Mouse (Mus musculus): ENCODE measurements around the gene Gatd1. TPM values are rescaled to one million over a fixed set of nuclear protein-coding genes. Genes with fewer than 3 reads are reported as not detected.

Gatd1 gene
- polyA plus RNA-seq, 1 experiment from 2014 or later = 34.3 TPM

DNA sequence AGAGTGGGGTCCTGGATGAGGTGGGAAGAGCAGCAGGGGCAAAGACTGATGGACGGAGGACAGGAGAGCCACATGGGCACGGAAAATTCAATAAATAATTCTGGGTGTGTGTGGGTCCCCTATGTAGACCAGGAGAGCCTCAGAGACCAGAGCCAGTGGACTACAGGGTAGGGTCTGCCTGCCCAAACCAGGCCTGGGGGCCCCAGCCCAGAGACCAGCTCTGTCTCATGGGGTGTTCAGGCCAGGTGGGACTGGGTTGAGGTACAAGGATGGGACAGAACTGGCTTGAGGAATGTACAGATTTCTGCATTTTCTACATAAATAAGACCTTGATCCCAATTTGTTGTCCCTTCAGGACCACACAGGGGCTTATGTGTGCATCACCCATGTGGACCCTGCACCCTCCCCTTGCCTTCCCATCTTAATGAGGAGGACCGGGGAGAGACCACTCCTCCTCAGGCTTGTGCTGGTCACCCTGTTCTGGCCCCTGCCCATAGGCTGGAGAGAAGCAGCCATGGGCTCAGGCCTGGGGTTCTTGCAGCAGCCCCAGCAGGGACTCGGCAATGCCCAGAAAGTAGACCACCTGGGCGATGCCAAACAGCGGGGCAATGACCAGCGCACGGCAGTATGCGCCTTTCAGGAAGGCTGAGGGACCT, 16.8 kb upstream of the Gatd1 start:
- Histone ChIP-seq H3K27ac (ENCODE audit: low read depth, low read length) (no peak overlapping the region), H3K27me3 (replicated peaks; ENCODE audit: control insufficient read depth, insufficient read depth, low read length) (no peaks in the 10 kb centered on the region), H3K9me3 (ENCODE audit: control insufficient read depth) (no peaks in the 10 kb centered on the region), H3K36me3 (ENCODE audit: control insufficient read depth, insufficient read depth) (peaks cover 39% of the 10 kb centered on the region), H3K4me2 (replicated peaks; ENCODE audit: low read depth) (no peak overlapping the region), H3K9ac (ENCODE audit: low read depth, low read length) (no peak overlapping the region), H3K4me1 (replicated peaks; ENCODE audit: control insufficient read depth, insufficient read depth, low read length) (peaks cover 11% of the 10 kb centered on the region), H3K4me3 (ENCODE audit: low read depth, low read length) (no peak overlapping the region)
- 96% methylated on average over 9 of the region's 9 CpGs for WGBS
- TF ChIP-seq CTCF (IDR thresholded peaks at IDR 0.05; ENCODE audit: low read depth) = no peak
- no peak for ATAC-seq

DNA sequence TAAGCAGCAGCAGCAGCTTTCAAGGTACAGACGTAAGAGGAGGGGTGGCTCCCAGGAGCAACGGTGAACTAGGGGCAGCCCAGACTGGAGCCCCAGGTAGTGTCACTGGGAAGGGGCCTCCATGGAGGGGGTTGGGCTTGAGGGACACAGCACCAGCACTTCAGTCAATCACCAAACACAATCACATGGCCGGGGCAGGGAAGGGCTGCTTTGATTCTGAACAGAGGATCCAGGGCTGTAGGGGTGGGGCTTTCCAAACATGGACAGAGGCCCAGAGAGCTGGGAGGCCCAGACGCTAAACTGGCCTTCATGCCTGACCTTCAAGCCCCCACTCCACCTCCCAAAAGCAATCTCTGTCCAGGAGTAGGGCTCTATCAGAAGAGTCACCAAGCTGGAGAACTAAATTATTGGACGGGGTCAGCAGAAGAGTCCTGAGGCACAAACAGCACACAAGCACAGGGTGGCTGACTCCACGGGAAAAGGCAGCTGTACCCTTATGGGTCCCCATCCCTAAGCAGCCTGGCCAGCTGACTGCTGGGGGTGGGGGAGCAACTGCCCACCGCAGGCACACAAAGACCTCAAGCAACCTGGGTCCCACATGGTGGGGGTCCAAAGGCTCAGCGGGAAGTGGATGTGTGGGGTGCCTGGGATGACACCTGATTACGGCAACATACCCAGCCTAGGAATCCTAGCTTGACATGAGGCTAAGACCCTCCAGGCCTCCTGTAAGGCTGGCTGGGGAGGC, 16.1 kb upstream of the Gatd1 start:
- H3K4me3 ChIP-seq (ENCODE audit: low read depth, low read length) = no peak overlapping the region
- peaks cover 39% of the 10 kb centered on the region for H3K36me3 ChIP-seq (ENCODE audit: control insufficient read depth, insufficient read depth)
- H3K9me3 ChIP-seq (ENCODE audit: control insufficient read depth) = no peaks in the 10 kb centered on the region
- no peak for ATAC-seq
- no peak overlapping the region for H3K4me2 ChIP-seq (replicated peaks; ENCODE audit: low read depth)
- H3K4me1 ChIP-seq (replicated peaks; ENCODE audit: control insufficient read depth, insufficient read depth, low read length) = peaks cover 7% of the 10 kb centered on the region; the same call in 1 of the 2 replicates
- no peaks in the 10 kb centered on the region for H3K27me3 ChIP-seq (replicated peaks; ENCODE audit: control insufficient read depth, insufficient read depth, low read length)
- no peak overlapping the region for H3K27ac ChIP-seq (ENCODE audit: low read depth, low read length)
- H3K9ac ChIP-seq (ENCODE audit: low read depth, low read length) = no peak overlapping the region
- TF ChIP-seq CTCF (IDR thresholded peaks at IDR 0.05; ENCODE audit: low read depth) = no peak
- 61% methylated on average over 9 of the region's 9 CpGs for WGBS

DNA sequence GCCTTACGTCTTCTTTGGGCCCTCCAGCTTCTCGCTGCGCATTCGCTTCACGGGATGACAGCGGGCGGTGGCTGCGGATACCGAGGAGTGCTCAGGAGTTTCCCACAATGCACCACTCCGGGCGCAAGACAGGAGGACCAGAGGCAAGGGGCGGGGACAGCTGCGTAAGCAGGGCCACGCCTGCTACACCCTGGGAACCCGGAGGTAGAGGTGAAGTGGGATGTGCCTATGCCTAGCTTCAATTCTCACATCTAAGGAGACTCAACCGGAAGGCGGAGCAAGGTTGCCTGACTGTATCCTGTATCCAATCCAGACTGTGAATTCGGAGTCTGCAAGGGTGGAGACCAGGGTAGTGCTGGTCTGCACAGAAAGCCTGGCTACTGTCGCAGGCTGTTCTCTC, 15.4 kb upstream of the Gatd1 start, which contains the start of gene Cend1:
Gene Cend1, minus strand, starts transcription at position 182 of the 400 bp plus-strand sequence.
- H3K27ac ChIP-seq (ENCODE audit: low read depth, low read length) = no peak within 1 kb of the TSS
- H3K9me3 ChIP-seq (ENCODE audit: control insufficient read depth) = no peaks in the 10 kb centered on the region
- peaks cover 39% of the 10 kb centered on the region for H3K36me3 ChIP-seq (ENCODE audit: control insufficient read depth, insufficient read depth)
- H3K27me3 ChIP-seq (replicated peaks; ENCODE audit: control insufficient read depth, insufficient read depth, low read length) = no peaks in the 10 kb centered on the region
- peak within 1 kb of the TSS; percentile 27 for H3K4me2 ChIP-seq (replicated peaks; ENCODE audit: low read depth)
- no peak within 1 kb of the TSS for H3K9ac ChIP-seq (ENCODE audit: low read depth, low read length)
- WGBS = 11% methylated on average over 19 of the region's 19 CpGs
- no peak for TF ChIP-seq CTCF (IDR thresholded peaks at IDR 0.05; ENCODE audit: low read depth)
- ATAC-seq = peak; percentile 47
- peaks cover under 1% of the 10 kb centered on the region; the same call in 1 of the 2 replicates for H3K4me1 ChIP-seq (replicated peaks; ENCODE audit: control insufficient read depth, insufficient read depth, low read length)
- H3K4me3 ChIP-seq (ENCODE audit: low read depth, low read length) = no peak within 1 kb of the TSS

DNA sequence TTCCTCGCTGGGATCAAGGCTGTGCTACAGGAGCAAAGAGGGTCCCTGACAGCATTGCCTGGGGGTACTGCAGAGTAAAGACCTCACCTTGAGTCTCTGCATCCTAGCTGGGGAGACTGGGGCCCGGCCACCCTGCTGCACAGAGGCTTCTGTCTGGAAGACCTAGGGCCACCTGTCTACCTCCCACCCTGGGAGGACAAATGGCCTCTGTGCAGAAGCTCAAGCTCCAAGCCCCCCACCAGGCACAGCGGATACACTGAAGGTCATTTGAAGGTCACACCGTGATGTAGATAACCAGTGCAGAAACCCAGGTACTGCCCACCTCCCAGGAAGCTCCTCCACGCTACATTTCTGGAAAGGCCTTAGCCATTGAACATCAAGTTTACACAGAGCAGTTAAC, 14.8 kb upstream of the Gatd1 start:
- Histone ChIP-seq H3K27me3 (replicated peaks; ENCODE audit: control insufficient read depth, insufficient read depth, low read length) (no peaks in the 10 kb centered on the region), H3K9ac (ENCODE audit: low read depth, low read length) (no peak overlapping the region), H3K27ac (ENCODE audit: low read depth, low read length) (no peak overlapping the region), H3K9me3 (ENCODE audit: control insufficient read depth) (no peaks in the 10 kb centered on the region), H3K36me3 (ENCODE audit: control insufficient read depth, insufficient read depth) (peaks cover 36% of the 10 kb centered on the region), H3K4me2 (replicated peaks; ENCODE audit: low read depth) (no peak overlapping the region; the same call in 1 of the 2 replicates), H3K4me1 (replicated peaks; ENCODE audit: control insufficient read depth, insufficient read depth, low read length) (no peaks in the 10 kb centered on the region; the same call in 1 of the 2 replicates), H3K4me3 (ENCODE audit: low read depth, low read length) (no peak overlapping the region)
- no peak for ATAC-seq
- 62% methylated on average over 5 of the region's 5 CpGs for WGBS
- no peak for TF ChIP-seq CTCF (IDR thresholded peaks at IDR 0.05; ENCODE audit: low read depth)

DNA sequence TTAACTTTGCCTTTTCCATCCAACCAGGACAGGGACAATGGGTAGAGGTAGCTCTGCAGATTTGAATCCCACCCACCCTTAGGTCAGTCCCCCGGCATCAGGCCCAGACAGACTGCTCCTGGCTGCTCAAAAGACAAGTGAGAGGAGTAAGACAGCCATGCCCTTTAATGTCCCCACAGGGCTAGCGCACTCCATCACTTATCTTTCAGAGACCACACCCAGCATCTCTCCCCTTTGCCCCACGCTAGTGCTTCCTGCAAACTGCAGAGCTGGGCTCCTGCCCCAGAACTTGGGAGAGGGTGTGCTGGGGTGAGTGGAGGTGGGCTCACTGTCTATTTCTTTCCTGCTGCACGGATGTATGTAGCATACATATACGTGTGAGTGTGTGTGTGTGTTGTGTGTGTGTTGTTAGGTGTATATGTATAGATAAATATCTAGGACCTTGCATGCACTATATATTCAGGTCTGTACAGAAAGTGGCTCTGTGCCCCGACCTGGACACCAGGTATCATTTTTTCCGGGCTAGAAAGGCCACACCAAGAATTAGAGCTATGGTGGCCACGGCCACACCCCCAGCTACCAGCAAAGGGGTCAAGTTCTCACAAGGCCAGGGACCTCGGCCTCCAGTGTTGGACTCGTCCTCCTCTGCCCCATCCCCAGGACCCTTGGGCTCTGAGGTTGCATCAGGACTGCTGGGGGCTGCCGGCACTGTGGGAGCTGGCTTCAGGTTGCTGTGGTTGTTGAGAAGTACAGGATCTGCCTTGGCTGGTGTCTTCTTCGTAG, 13.2 kb upstream of the Gatd1 start:
- H3K27me3 ChIP-seq (replicated peaks; ENCODE audit: control insufficient read depth, insufficient read depth, low read length) = no peaks in the 10 kb centered on the region
- WGBS = 73% methylated on average over 12 of the region's 12 CpGs
- no peak overlapping the region for H3K27ac ChIP-seq (ENCODE audit: low read depth, low read length)
- TF ChIP-seq CTCF (IDR thresholded peaks at IDR 0.05; ENCODE audit: low read depth) = no peak
- no peak overlapping the region for H3K4me3 ChIP-seq (ENCODE audit: low read depth, low read length)
- ATAC-seq = no peak
- no peak overlapping the region for H3K9ac ChIP-seq (ENCODE audit: low read depth, low read length)
- no peaks in the 10 kb centered on the region for H3K9me3 ChIP-seq (ENCODE audit: control insufficient read depth)
- H3K4me1 ChIP-seq (replicated peaks; ENCODE audit: control insufficient read depth, insufficient read depth, low read length) = no peaks in the 10 kb centered on the region; the same call in 1 of the 2 replicates
- no peak overlapping the region for H3K4me2 ChIP-seq (replicated peaks; ENCODE audit: low read depth)
- H3K36me3 ChIP-seq (ENCODE audit: control insufficient read depth, insufficient read depth) = peaks cover 20% of the 10 kb centered on the region

DNA sequence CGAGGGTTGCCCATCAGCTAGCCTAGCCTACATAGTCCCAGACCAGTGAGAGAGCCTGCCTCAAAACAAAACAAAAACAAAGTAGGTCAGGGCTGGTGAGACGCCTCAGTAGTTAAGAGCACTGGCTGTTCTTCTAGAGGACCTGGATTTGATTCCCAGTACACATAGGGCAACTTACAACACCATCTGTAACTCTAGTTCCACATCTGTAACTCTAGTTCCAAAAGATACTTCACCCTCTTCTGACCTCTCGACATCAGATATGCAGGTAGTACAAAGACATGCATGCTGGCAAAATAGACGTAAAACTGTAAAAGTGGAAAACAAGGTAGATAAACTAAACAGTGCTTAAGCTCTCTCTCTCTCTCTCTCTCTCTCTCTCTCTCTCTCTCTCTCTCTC, 9.9 kb upstream of the Gatd1 start:
- ATAC-seq = no peak
- no peaks in the 10 kb centered on the region for H3K9me3 ChIP-seq (ENCODE audit: control insufficient read depth)
- H3K4me2 ChIP-seq (replicated peaks; ENCODE audit: low read depth) = no peak overlapping the region
- no peak overlapping the region for H3K9ac ChIP-seq (ENCODE audit: low read depth, low read length)
- no peaks in the 10 kb centered on the region for H3K27me3 ChIP-seq (replicated peaks; ENCODE audit: control insufficient read depth, insufficient read depth, low read length)
- no peaks in the 10 kb centered on the region for H3K36me3 ChIP-seq (ENCODE audit: control insufficient read depth, insufficient read depth)
- WGBS = 73% methylated on average over 4 of the region's 4 CpGs
- no peaks in the 10 kb centered on the region for H3K4me1 ChIP-seq (replicated peaks; ENCODE audit: control insufficient read depth, insufficient read depth, low read length)
- no peak overlapping the region for H3K4me3 ChIP-seq (ENCODE audit: low read depth, low read length)
- TF ChIP-seq CTCF (IDR thresholded peaks at IDR 0.05; ENCODE audit: low read depth) = no peak
- H3K27ac ChIP-seq (ENCODE audit: low read depth, low read length) = no peak overlapping the region

All from intestine, postnatal 0 days (tissue).